ENCODE assay signal across 9 mouse cellular contexts in the genomic region with DNA sequence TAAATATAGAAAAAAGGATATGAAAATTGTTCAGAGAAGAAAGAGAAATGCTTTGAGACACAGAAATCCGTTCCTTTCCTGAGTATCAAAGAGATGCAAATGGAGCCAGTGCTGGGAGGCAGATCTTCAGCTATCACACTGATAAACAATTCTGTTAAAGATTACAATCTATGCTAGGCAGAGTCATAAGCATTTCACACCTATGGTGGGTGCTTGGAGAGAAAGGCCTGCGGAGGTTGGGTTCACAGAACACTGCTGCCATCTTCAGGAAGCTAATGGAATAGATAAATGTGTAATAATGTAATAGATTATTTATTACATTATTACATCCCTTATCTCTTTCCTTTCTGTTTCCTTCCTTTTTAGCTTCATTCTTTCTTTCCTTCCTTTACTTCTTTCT.
DNase-seq lines count a peak whose midpoint lies in the region; ATAC-seq and TF ChIP-seq lines count a peak whose summit lies in the region.
"Had no signal": no experiment of that assay in that cellular context is flagged by ENCODE, and none has a peak within 500 bp of the region (broad histone marks: within the 10 kb centered on the region; RNA-seq: fewer than 3 reads in every experiment).

No protein-coding gene starts in this region.

- TF ChIP-seq CTCF in layer of hippocampus, adult 2 months (conservative IDR thresholded peaks at IDR 0.05) = peak; percentile 82

- WGBS in forebrain, embryonic 10.5 days = 23% methylated on average over 2 of the region's 2 CpGs
- 20% methylated on average over 2 of the region's 2 CpGs for WGBS in forebrain, embryonic 13.5 days
- WGBS in neural tube, embryonic 11.5 days = 14% methylated on average over 2 of the region's 2 CpGs
- WGBS in neural tube, embryonic 15.5 days = 20% methylated on average over 2 of the region's 2 CpGs

- H3K36me3 ChIP-seq in forebrain, embryonic 10.5 days (replicated peaks) = no peaks in the 10 kb centered on the region
- H3K36me3 ChIP-seq in forebrain, embryonic 13.5 days (ENCODE audit: poor library complexity, severe bottlenecking) = no peaks in the 10 kb centered on the region
- H3K36me3 ChIP-seq in neural tube, embryonic 11.5 days (ENCODE audit: control insufficient read depth, insufficient read depth, low read length) = no peaks in the 10 kb centered on the region
- H3K36me3 ChIP-seq in neural tube, embryonic 15.5 days = no peaks in the 10 kb centered on the region
- H3K36me3 ChIP-seq: G1E had no signal

- H3K27me3 ChIP-seq in forebrain, embryonic 10.5 days (ENCODE audit: poor library complexity, severe bottlenecking) = peaks cover 96% of the 10 kb centered on the region
- peaks cover 37% of the 10 kb centered on the region; the same call in 1 of the 2 replicates for H3K27me3 ChIP-seq in forebrain, embryonic 13.5 days
- H3K27me3 ChIP-seq in neural tube, embryonic 11.5 days (ENCODE audit: control insufficient read depth, insufficient read depth, low read length) = peaks cover 7% of the 10 kb centered on the region
- H3K27me3 ChIP-seq in neural tube, embryonic 15.5 days (replicated peaks) = peaks cover 22% of the 10 kb centered on the region

- H3K9me3 ChIP-seq in forebrain, embryonic 10.5 days = no peaks in the 10 kb centered on the region
- H3K9me3 ChIP-seq in forebrain, embryonic 13.5 days (replicated peaks) = no peaks in the 10 kb centered on the region
- H3K9me3 ChIP-seq in neural tube, embryonic 11.5 days (ENCODE audit: control insufficient read depth, low read length) = no peaks in the 10 kb centered on the region
- no peaks in the 10 kb centered on the region for H3K9me3 ChIP-seq in neural tube, embryonic 15.5 days (replicated peaks)
- H3K9me3 ChIP-seq: G1E had no signal

- H3K4me3 ChIP-seq in forebrain, embryonic 10.5 days = no peak overlapping the region
- no peak overlapping the region for H3K4me3 ChIP-seq in forebrain, embryonic 13.5 days
- no peak overlapping the region for H3K4me3 ChIP-seq in neural tube, embryonic 11.5 days (ENCODE audit: low read depth, low read length)
- no peak overlapping the region for H3K4me3 ChIP-seq in neural tube, embryonic 15.5 days (replicated peaks)
- H3K4me3 ChIP-seq in layer of hippocampus, adult 2 months = no peak overlapping the region

- intact Hi-C loops in gastrocnemius, postnatal 36 days (cut with DNase I) = loop anchor here (5.0 kb wide), 1 partner anchor 829 kb away; no protein-coding TSS in a partner anchor

- no peaks in the 10 kb centered on the region for H3K4me1 ChIP-seq in forebrain, embryonic 10.5 days
- no peaks in the 10 kb centered on the region for H3K4me1 ChIP-seq in forebrain, embryonic 13.5 days
- no peaks in the 10 kb centered on the region for H3K4me1 ChIP-seq in neural tube, embryonic 11.5 days (ENCODE audit: control insufficient read depth, insufficient read depth, low read length)
- H3K4me1 ChIP-seq in neural tube, embryonic 15.5 days = no peaks in the 10 kb centered on the region

- peak; percentile 15 for DNase-seq in forebrain, embryonic 10.5 days (ENCODE audit: extremely low spot score, low spot score)
- peak; percentile 25 for DNase-seq in neural tube, embryonic 11.5 days (ENCODE audit: low spot score)
- peak; percentile 12 for DNase-seq in cerebellum, adult 9-10 months
- DNase-seq in layer of hippocampus, adult 2 months (ENCODE audit: low spot score in 2 of 2) = peak; percentile 12 to 21
- peak; percentile 21 for DNase-seq in retina, postnatal 7 days (ENCODE audit: low read depth, low spot score)
- no peak for DNase-seq in gastrocnemius, postnatal 36 days

- H3K4me2 ChIP-seq in forebrain, embryonic 13.5 days = no peak overlapping the region
- no peak overlapping the region for H3K4me2 ChIP-seq in neural tube, embryonic 11.5 days (ENCODE audit: low read depth)
- H3K4me2 ChIP-seq in neural tube, embryonic 15.5 days = no peak overlapping the region

- no peak for ATAC-seq in forebrain, embryonic 13.5 days
- ATAC-seq in neural tube, embryonic 11.5 days (ENCODE audit: insufficient read depth, low FRiP score, low TSS enrichment) = no peak
- ATAC-seq in neural tube, embryonic 15.5 days (ENCODE audit: low FRiP score) = no peak; the same call in 1 of the 2 replicates

- H3K27ac ChIP-seq in forebrain, embryonic 10.5 days = no peak overlapping the region
- H3K27ac ChIP-seq in forebrain, embryonic 13.5 days = no peak overlapping the region
- no peak overlapping the region for H3K27ac ChIP-seq in neural tube, embryonic 11.5 days (ENCODE audit: low read depth, low read length)
- no peak overlapping the region for H3K27ac ChIP-seq in neural tube, embryonic 15.5 days (replicated peaks)
- H3K27ac ChIP-seq in layer of hippocampus, adult 2 months = no peak overlapping the region

- H3K9ac ChIP-seq in forebrain, embryonic 13.5 days = no peak overlapping the region
- no peak overlapping the region for H3K9ac ChIP-seq in neural tube, embryonic 11.5 days (ENCODE audit: low read length)
- no peak overlapping the region for H3K9ac ChIP-seq in neural tube, embryonic 15.5 days (replicated peaks)

Comparison
In these comparisons a context has a peak if more than half of its experiments do, and no peak if none do; other contexts are left out.
1. DNase-seq: peak in forebrain, embryonic 10.5 days (single experiment), neural tube, embryonic 11.5 days (single experiment), cerebellum, adult 9-10 months (single experiment), layer of hippocampus, adult 2 months (2 of 2) and retina, postnatal 7 days (single experiment); none in gastrocnemius, postnatal 36 days (0 of 2).